Mouse (Mus musculus): ENCODE measurements at regions not wholly inside any gene's neighbourhood (a gene's known extent, or its start where the extent isn't known, plus 50 kb on each side); places are given as distances from the start of the nearest gene placed in this dataset.

- H3K4me1 ChIP-seq (ENCODE audit: control insufficient read depth, insufficient read depth, low read length): no peaks in the 10 kb centered on the region
- no peaks in the 10 kb centered on the region for H3K9me3 ChIP-seq (replicated peaks; ENCODE audit: control insufficient read depth, insufficient read depth, low read length, poor library complexity, severe bottlenecking)
- H3K9ac ChIP-seq (ENCODE audit: low read depth, poor library complexity, severe bottlenecking): no peak overlapping the region
- no peak overlapping the region for H3K27ac ChIP-seq (ENCODE audit: insufficient read depth, low read length)
- H3K36me3 ChIP-seq (ENCODE audit: control insufficient read depth, insufficient read depth, low read length, poor library complexity, severe bottlenecking): no peaks in the 10 kb centered on the region
- no peak for TF ChIP-seq CTCF (IDR thresholded peaks at IDR 0.05; ENCODE audit: low read depth, low read length)
- TF ChIP-seq EP300 (IDR thresholded peaks at IDR 0.05; ENCODE audit: insufficient read depth, low read depth, low read length): no peak
- TF ChIP-seq POLR2A (IDR thresholded peaks at IDR 0.05; ENCODE audit: insufficient read depth, low read length): no peak
- no peaks in the 10 kb centered on the region for H3K27me3 ChIP-seq (ENCODE audit: control insufficient read depth, insufficient read depth, low read length, poor library complexity, severe bottlenecking)
- no peak overlapping the region for H3K4me3 ChIP-seq (ENCODE audit: low read depth, low read length)
These were observed 575.7 kb downstream of the Robo2 start for GRCm38 (mm10) chr16:73835715-73836440.

DNA sequence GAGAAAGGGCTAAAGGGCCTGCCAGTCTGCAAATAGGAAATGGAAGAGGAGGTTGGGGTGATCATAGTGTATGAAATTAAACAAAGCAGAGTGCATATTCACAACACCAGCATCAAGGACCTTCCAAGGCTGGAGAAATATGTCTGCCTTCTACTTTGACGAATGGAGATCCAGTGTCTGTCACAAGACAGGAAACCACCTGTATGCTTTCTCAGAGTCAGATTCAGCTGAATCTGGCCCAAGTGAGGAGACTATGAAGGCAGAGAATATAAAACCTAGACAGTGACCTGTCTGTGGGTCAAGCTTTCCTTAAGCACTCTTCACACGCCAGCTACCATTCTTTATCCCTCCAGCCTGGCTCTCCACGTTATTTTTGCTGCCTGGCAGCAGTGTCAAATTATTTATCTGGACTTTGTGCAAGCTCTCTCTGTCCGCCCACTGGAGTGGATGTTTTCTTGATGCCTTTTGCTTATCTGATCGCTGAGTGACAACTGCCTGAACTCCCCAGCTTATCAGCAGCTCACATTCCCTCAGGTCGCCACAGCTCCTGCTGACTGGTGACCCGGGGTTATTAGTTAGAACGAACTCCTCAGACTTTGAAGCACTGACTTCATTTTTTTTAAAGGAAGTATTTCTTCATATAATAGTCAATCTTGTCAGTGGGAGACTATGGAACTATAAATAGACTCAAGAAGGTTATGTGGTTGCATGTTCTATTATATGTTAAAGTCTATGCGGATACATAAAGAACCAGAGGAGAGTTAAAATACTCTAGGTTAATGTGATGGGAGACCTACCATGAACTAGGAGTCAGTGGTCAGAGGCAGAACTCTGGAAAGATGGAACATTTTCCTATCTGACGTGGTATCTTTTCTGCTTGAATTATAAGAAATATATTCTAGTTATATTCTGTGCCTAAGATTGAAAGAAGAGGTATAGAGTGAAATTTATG, 590.0 kb downstream of the Robo2 start:
- H3K36me3 ChIP-seq (ENCODE audit: control insufficient read depth, insufficient read depth, low read length, poor library complexity, severe bottlenecking): no peaks in the 10 kb centered on the region
- H3K9me3 ChIP-seq (replicated peaks; ENCODE audit: control insufficient read depth, insufficient read depth, low read length, poor library complexity, severe bottlenecking): no peaks in the 10 kb centered on the region
- H3K27me3 ChIP-seq (ENCODE audit: control insufficient read depth, insufficient read depth, low read length, poor library complexity, severe bottlenecking): no peaks in the 10 kb centered on the region
- TF ChIP-seq POLR2A (IDR thresholded peaks at IDR 0.05; ENCODE audit: insufficient read depth, low read length) (no peak), EP300 (IDR thresholded peaks at IDR 0.05; ENCODE audit: insufficient read depth, low read depth, low read length) (no peak), CTCF (IDR thresholded peaks at IDR 0.05; ENCODE audit: low read depth, low read length) (no peak)
- no peak overlapping the region for H3K9ac ChIP-seq (ENCODE audit: low read depth, poor library complexity, severe bottlenecking)
- H3K4me1 ChIP-seq (ENCODE audit: control insufficient read depth, insufficient read depth, low read length): no peaks in the 10 kb centered on the region
- H3K27ac ChIP-seq (ENCODE audit: insufficient read depth, low read length): no peak overlapping the region
- no peak overlapping the region for H3K4me3 ChIP-seq (ENCODE audit: low read depth, low read length)

- no peak overlapping the region for H3K27ac ChIP-seq (ENCODE audit: insufficient read depth, low read length)
- H3K9me3 ChIP-seq (replicated peaks; ENCODE audit: control insufficient read depth, insufficient read depth, low read length, poor library complexity, severe bottlenecking): peaks cover under 1% of the 10 kb centered on the region; the same call in 1 of the 2 replicates
- no peaks in the 10 kb centered on the region for H3K4me1 ChIP-seq (ENCODE audit: control insufficient read depth, insufficient read depth, low read length)
- no peak overlapping the region for H3K4me3 ChIP-seq (ENCODE audit: low read depth, low read length)
- H3K36me3 ChIP-seq (ENCODE audit: control insufficient read depth, insufficient read depth, low read length, poor library complexity, severe bottlenecking): no peaks in the 10 kb centered on the region
- H3K9ac ChIP-seq (ENCODE audit: low read depth, poor library complexity, severe bottlenecking): no peak overlapping the region
- H3K27me3 ChIP-seq (ENCODE audit: control insufficient read depth, insufficient read depth, low read length, poor library complexity, severe bottlenecking): no peaks in the 10 kb centered on the region; the same call in 1 of the 2 replicates
- TF ChIP-seq POLR2A (IDR thresholded peaks at IDR 0.05; ENCODE audit: insufficient read depth, low read length) (no peak), EP300 (IDR thresholded peaks at IDR 0.05; ENCODE audit: insufficient read depth, low read depth, low read length) (no peak), CTCF (IDR thresholded peaks at IDR 0.05; ENCODE audit: low read depth, low read length) (no peak)
These were observed 607.1 kb downstream of the Robo2 start for GRCm38 (mm10) chr16:73804572-73804971.

DNA sequence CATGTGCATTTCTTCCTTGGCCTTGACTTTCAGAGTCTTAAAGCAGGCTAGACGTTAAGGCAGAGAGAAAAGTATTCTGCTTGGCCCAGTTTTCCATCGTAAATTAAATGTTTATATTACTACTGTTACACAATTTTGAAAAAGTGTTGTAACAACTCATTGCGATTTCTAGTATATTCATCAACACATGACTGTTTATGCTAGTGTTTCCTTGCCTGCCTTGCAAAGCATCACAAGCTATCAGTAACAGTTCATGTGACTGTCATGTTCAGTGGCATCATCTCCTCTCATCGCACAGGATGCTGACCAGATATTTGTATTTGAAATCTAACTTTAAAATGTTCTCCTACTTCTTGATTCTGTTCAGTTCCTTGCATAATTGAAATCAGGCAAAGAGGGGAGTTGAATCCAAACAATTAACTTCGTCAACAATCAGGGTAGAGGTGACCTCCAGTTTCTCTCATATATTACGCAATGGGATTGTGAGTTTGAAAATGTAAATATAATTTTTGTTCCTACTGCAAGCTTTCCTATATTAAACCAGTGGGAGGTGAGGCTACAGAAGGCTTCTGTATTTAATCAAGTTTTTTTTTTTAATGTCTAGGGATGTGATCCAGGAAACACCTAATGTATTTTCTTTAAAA, 615.0 kb downstream of the Robo2 start:
- Histone ChIP-seq H3K4me3 (ENCODE audit: low read depth, low read length) (no peak overlapping the region), H3K4me1 (ENCODE audit: control insufficient read depth, insufficient read depth, low read length) (no peaks in the 10 kb centered on the region), H3K27me3 (ENCODE audit: control insufficient read depth, insufficient read depth, low read length, poor library complexity, severe bottlenecking) (no peaks in the 10 kb centered on the region; the same call in 1 of the 2 replicates), H3K9me3 (replicated peaks; ENCODE audit: control insufficient read depth, insufficient read depth, low read length, poor library complexity, severe bottlenecking) (no peaks in the 10 kb centered on the region), H3K27ac (ENCODE audit: insufficient read depth, low read length) (no peak overlapping the region), H3K36me3 (ENCODE audit: control insufficient read depth, insufficient read depth, low read length, poor library complexity, severe bottlenecking) (no peaks in the 10 kb centered on the region), H3K9ac (ENCODE audit: low read depth, poor library complexity, severe bottlenecking) (no peak overlapping the region)
- TF ChIP-seq POLR2A (IDR thresholded peaks at IDR 0.05; ENCODE audit: insufficient read depth, low read length) (no peak), EP300 (IDR thresholded peaks at IDR 0.05; ENCODE audit: insufficient read depth, low read depth, low read length) (no peak), CTCF (IDR thresholded peaks at IDR 0.05; ENCODE audit: low read depth, low read length) (no peak)

GRCm38 (mm10) chr16:73785074-73785438, 626.6 kb downstream of the Robo2 start:
- Histone ChIP-seq H3K9ac (ENCODE audit: low read depth, poor library complexity, severe bottlenecking) (no peak overlapping the region), H3K4me1 (ENCODE audit: control insufficient read depth, insufficient read depth, low read length) (no peaks in the 10 kb centered on the region), H3K27me3 (ENCODE audit: control insufficient read depth, insufficient read depth, low read length, poor library complexity, severe bottlenecking) (no peaks in the 10 kb centered on the region), H3K4me3 (ENCODE audit: low read depth, low read length) (no peak overlapping the region), H3K9me3 (replicated peaks; ENCODE audit: control insufficient read depth, insufficient read depth, low read length, poor library complexity, severe bottlenecking) (no peaks in the 10 kb centered on the region), H3K36me3 (ENCODE audit: control insufficient read depth, insufficient read depth, low read length, poor library complexity, severe bottlenecking) (no peaks in the 10 kb centered on the region), H3K27ac (ENCODE audit: insufficient read depth, low read length) (no peak overlapping the region)
- TF ChIP-seq POLR2A (IDR thresholded peaks at IDR 0.05; ENCODE audit: insufficient read depth, low read length) (no peak), EP300 (IDR thresholded peaks at IDR 0.05; ENCODE audit: insufficient read depth, low read depth, low read length) (no peak), CTCF (IDR thresholded peaks at IDR 0.05; ENCODE audit: low read depth, low read length) (no peak)

All from ES-Bruce4 (cell line).